8 mouse cellular contexts compared by ENCODE assay signal in the genomic region with DNA sequence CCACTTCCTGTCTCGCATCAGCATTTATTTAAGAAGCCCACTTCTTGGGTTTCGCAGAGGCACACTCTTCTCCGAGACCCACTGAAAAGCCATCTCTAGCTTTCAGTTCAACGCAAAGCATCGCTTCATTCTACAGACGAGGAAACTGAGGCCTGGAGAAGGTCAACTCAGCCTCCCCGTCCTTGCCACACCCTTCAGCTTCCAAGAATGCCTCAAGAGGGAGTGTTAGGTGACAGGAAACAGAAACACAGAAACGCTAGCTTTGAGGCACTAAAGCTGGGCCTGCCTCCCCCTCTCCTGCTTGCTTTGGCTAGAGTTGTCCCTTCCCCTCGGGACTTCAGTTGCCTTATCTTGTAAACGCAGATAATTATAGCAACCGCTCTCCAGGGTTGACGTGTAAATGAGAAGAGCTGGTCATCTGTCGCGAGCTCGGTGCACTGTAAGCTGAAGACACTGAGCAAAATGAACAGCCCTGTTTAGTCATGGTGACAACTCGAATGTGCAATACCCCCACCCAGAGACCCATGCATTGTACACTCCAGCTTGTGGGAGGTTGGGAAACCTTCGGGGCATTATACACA. TPM values are rescaled to one million over a fixed set of nuclear protein-coding genes. Genes with fewer than 3 reads are reported as not detected.
DNase-seq lines count a peak whose midpoint lies in the region; ATAC-seq and TF ChIP-seq lines count a peak whose summit lies in the region.

No protein-coding gene starts in this region.

- DNase-seq in gastrocnemius, adult 18-20 months (ENCODE audit: low spot score), result peak; percentile 38
- DNase-seq in gastrocnemius, postnatal 14 days, result no peak
- DNase-seq in embryonic facial prominence, embryonic 14.5 days (ENCODE audit: low spot score), result peak; percentile 44
- peak; percentile 65 to 79 for DNase-seq in lung, postnatal 4 days
- DNase-seq in right cerebral cortex, postnatal 14 days, result no peak
- DNase-seq in urinary bladder, postnatal 14 days (ENCODE audit: low spot score), result no peak
- no peak for DNase-seq in right cerebral cortex, adult 18-20 months

- no peak overlapping the region for H3K27ac ChIP-seq in embryonic facial prominence, embryonic 14.5 days (replicated peaks; ENCODE audit: low read depth, low read length)
- H3K27ac ChIP-seq in intestine, postnatal 0 days (ENCODE audit: low read depth, low read length), result peak overlapping the region; percentile 60

- H3K36me3 ChIP-seq in embryonic facial prominence, embryonic 14.5 days (ENCODE audit: control insufficient read depth, insufficient read depth, low read length), result peaks cover 34% of the 10 kb centered on the region
- peaks cover 22% of the 10 kb centered on the region for H3K36me3 ChIP-seq in intestine, postnatal 0 days (ENCODE audit: control insufficient read depth, insufficient read depth)

- peaks cover 6% of the 10 kb centered on the region; the same call in 1 of the 2 replicates for H3K9me3 ChIP-seq in embryonic facial prominence, embryonic 14.5 days (ENCODE audit: control insufficient read depth, low read length)
- H3K9me3 ChIP-seq in intestine, postnatal 0 days (ENCODE audit: control insufficient read depth), result 0 out of 2 replicates have a peak, but pooled peaks cover 5% of the 10 kb centered on the region

- H3K4me1 ChIP-seq in embryonic facial prominence, embryonic 14.5 days (ENCODE audit: control insufficient read depth, insufficient read depth, low read length), result peaks cover 4% of the 10 kb centered on the region; the same call in 1 of the 2 replicates
- H3K4me1 ChIP-seq in intestine, postnatal 0 days (replicated peaks; ENCODE audit: control insufficient read depth, insufficient read depth, low read length), result peaks cover 7% of the 10 kb centered on the region; the same call in 1 of the 2 replicates

- H3K4me3 ChIP-seq in embryonic facial prominence, embryonic 14.5 days (ENCODE audit: low read depth, low read length), result no peak overlapping the region
- no peak overlapping the region for H3K4me3 ChIP-seq in intestine, postnatal 0 days (ENCODE audit: low read depth, low read length)

- TF ChIP-seq CTCF in intestine, postnatal 0 days (IDR thresholded peaks at IDR 0.05; ENCODE audit: low read depth), result no peak

- intact Hi-C loops in gastrocnemius, postnatal 14 days (cut with DNase I; ENCODE audit: low total_unique reads), result no loop called here

- no peak overlapping the region for H3K9ac ChIP-seq in embryonic facial prominence, embryonic 14.5 days (ENCODE audit: low read depth, low read length)
- H3K9ac ChIP-seq in intestine, postnatal 0 days (ENCODE audit: low read depth, low read length), result no peak overlapping the region

- WGBS in embryonic facial prominence, embryonic 14.5 days, result 54% methylated on average over 17 of the region's 17 CpGs
- WGBS in intestine, postnatal 0 days, result 31% methylated on average over 17 of the region's 17 CpGs

- no peaks in the 10 kb centered on the region for H3K27me3 ChIP-seq in embryonic facial prominence, embryonic 14.5 days (replicated peaks; ENCODE audit: control insufficient read depth, insufficient read depth, low read length)
- H3K27me3 ChIP-seq in intestine, postnatal 0 days (replicated peaks; ENCODE audit: control insufficient read depth, insufficient read depth, low read length), result no peaks in the 10 kb centered on the region

- no peak for ATAC-seq in embryonic facial prominence, embryonic 14.5 days (ENCODE audit: low read depth)
- no peak; the same call in none of the 2 replicates for ATAC-seq in intestine, postnatal 0 days

- H3K4me2 ChIP-seq in embryonic facial prominence, embryonic 14.5 days (ENCODE audit: low read depth, low read length), result no peak overlapping the region
- H3K4me2 ChIP-seq in intestine, postnatal 0 days (replicated peaks; ENCODE audit: low read depth), result peak overlapping the region; percentile 32

RNA-seq across cellular contexts. Expression of a gene that starts 39.9 kb away (rescaled TPM):
- 10 to 100 TPM; 58.3 to 60.1 TPM for total RNA-seq in gastrocnemius, adult 18-20 months (2021)
- 10 to 100 TPM; 57.8 to 68.3 TPM for total RNA-seq in gastrocnemius, postnatal 14 days (2021)
- polyA plus RNA-seq in embryonic facial prominence, embryonic 14.5 days (2014; fragmentation: Nextera tagmentation; extraction: Ambion mirVana), result 159 and 163 TPM in 2 replicates
- 113 and 126 TPM in 2 replicates for polyA plus RNA-seq in intestine, postnatal 0 days (2015; fragmentation: Nextera tagmentation; extraction: Ambion mirVana)

RNA-seq across cellular contexts. Expression of a gene that starts 40.6 kb away (rescaled TPM):
- total RNA-seq in gastrocnemius, adult 18-20 months (2021), result 10 to 100 TPM; 27.6 to 40.4 TPM
- total RNA-seq in gastrocnemius, postnatal 14 days (2021), result 10 to 100 TPM; 41.0 to 50.9 TPM
- 97.5 and 100 TPM in 2 replicates for polyA plus RNA-seq in embryonic facial prominence, embryonic 14.5 days (2014; fragmentation: Nextera tagmentation; extraction: Ambion mirVana)
- polyA plus RNA-seq in intestine, postnatal 0 days (2015; fragmentation: Nextera tagmentation; extraction: Ambion mirVana), result 66.9 and 67.9 TPM in 2 replicates

Comparison
In these comparisons a context has a peak if more than half of its experiments do, and no peak if none do; other contexts are left out.
1. DNase-seq: peak in gastrocnemius, adult 18-20 months (single experiment), embryonic facial prominence, embryonic 14.5 days (single experiment) and lung, postnatal 4 days (2 of 2); none in gastrocnemius, postnatal 14 days (single experiment), right cerebral cortex, postnatal 14 days (single experiment), urinary bladder, postnatal 14 days (single experiment) and right cerebral cortex, adult 18-20 months (single experiment).